Mouse (Mus musculus) midbrain, embryonic 16.5 days (tissue): ENCODE data around the gene S100a13. TPM values are rescaled to one million over a fixed set of nuclear protein-coding genes. Genes with fewer than 3 reads are reported as not detected.
A peak's percentile ranks its signal among the peaks of the same experiment; 100 is the strongest.

Experiments
- ATAC-seq: fragments of 200-750 bp; cut with Nextera tagmentation; 2 replicates; pipeline ENCODE4 v1.8.0; 2017; ENCODE audit warnings: moderate TSS enrichment
- H3K27ac ChIP-seq: fragments of 300-500 bp; sonication (generic); 2 replicates; pipeline ENCODE4 v1.5.1; 2014; ENCODE audit warnings: mild to moderate bottlenecking, low read length, mixed read lengths
- H3K27me3 ChIP-seq: fragments of 300-500 bp; sonication (generic); 2 replicates; pipeline ENCODE4 v1.6.1; 2014; ENCODE audit warnings: low read depth, low read length, mixed read lengths; ENCODE audit not compliant: control insufficient read depth, insufficient read depth
- H3K36me3 ChIP-seq: fragments of 300-500 bp; sonication (generic); 2 replicates; pipeline ENCODE4 v1.6.1; 2014; ENCODE audit warnings: mild to moderate bottlenecking, low read length, moderate library complexity, mixed read lengths; ENCODE audit not compliant: control insufficient read depth, insufficient read depth
- H3K4me1 ChIP-seq: fragments of 300-500 bp; sonication (generic); 2 replicates; pipeline ENCODE4 v1.6.1; 2014; ENCODE audit warnings: mild to moderate bottlenecking, low read length, mixed read lengths; ENCODE audit not compliant: control insufficient read depth, insufficient read depth
- H3K4me2 ChIP-seq: fragments of 300-500 bp; sonication (generic); 2 replicates; pipeline ENCODE4 v1.6.1; 2014; ENCODE audit warnings: mild to moderate bottlenecking, low read length, mixed read lengths
- H3K4me3 ChIP-seq: fragments of 300-500 bp; sonication (generic); 2 replicates; pipeline ENCODE4 v1.5.1; 2014; ENCODE audit warnings: low read depth, mild to moderate bottlenecking, low read length, moderate library complexity, mixed read lengths
- H3K9ac ChIP-seq: fragments of 300-500 bp; sonication (generic); 2 replicates; pipeline ENCODE4 v1.6.1; 2014; ENCODE audit warnings: low read depth, low read length, mixed read lengths
- H3K9me3 ChIP-seq: fragments of 300-500 bp; sonication (generic); replicated peaks from 2 replicates; pipeline ENCODE4 v1.6.1; 2014; ENCODE audit warnings: mild to moderate bottlenecking, low read length, mixed read lengths; ENCODE audit not compliant: control insufficient read depth, poor library complexity, severe bottlenecking
- WGBS: fragments of 180-500 bp; shearing (Covaris S2); extraction: QIAGEN DNeasy Blood & Tissue Kit; methylation state at CpG from one replicate; pipeline ENCODE4 v1.1.7; 2014; 5-methylcytosine and 5-hydroxymethylcytosine counted together
- polyA plus RNA-seq: library from polyadenylated mRNA; unstranded; fragments of >200 nt; fragmentation: Nextera tagmentation; extraction: Ambion mirVana; gene quantifications from 2 replicates; pipeline ENCODE4 v1.2.1, GENCODE M21; 2015

Gene S100a13
- polyA plus RNA-seq, 1 experiment from 2014 or later: 8.9 TPM

DNA sequence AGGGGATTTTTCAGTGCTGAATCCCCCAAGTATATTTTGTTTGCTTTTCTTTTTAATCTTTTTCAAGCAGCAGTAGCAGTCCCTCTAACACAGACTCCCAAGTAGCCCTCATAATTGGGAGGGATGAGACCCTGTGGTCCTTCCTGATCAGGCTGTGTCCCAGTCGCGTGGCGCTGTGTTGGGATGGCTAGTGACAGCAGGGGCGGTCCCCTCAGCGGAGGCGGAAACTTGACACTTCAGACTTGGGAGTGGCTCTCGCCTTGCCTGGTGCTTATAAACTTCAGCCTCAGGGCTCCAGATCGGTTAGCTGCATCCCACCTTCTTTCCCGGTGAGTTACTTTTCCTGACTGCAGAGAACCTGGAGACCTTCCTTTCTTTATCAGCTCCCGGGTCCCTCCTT, 456 bp downstream of the S100a13 start:
- ATAC-seq: no peak
- no peaks in the 10 kb centered on the region for H3K9me3 ChIP-seq
- H3K27me3 ChIP-seq: peaks cover 29% of the 10 kb centered on the region
- peaks cover 8% of the 10 kb centered on the region; the same call in 1 of the 2 replicates for H3K4me1 ChIP-seq
- H3K9ac ChIP-seq: peak overlapping the region; percentile 36
- H3K4me3 ChIP-seq: peak overlapping the region; percentile 30
- WGBS: under 1% methylated on average over 10 of the region's 10 CpGs
- H3K4me2 ChIP-seq: peak overlapping the region; percentile 57
- no peaks in the 10 kb centered on the region for H3K36me3 ChIP-seq
- no peak overlapping the region for H3K27ac ChIP-seq

DNA sequence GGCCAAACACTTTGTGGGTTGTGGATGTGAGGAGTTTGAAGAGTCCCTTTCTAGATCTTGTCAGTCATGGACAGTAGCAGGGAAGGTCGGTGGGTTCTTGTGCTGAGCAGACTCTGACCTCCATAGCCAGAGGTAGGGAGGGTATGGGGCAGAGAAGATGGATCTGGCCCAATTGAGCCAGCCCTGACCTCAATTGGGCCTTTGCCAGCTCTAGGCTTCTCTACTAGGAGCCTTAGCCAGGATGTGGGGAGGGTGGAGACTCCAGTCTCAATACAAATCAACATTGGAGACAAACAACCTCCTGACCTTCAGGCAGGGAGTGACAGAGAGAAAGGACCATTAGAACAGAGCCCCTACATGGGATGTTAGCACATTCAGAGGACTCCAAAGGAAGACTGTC, 1.0 kb downstream of the S100a13 start:
- H3K4me2 ChIP-seq: peak overlapping the region; percentile 57
- no peaks in the 10 kb centered on the region for H3K36me3 ChIP-seq
- no peak for ATAC-seq
- peak overlapping the region; percentile 30 for H3K4me3 ChIP-seq
- no peak overlapping the region for H3K9ac ChIP-seq
- H3K9me3 ChIP-seq: no peaks in the 10 kb centered on the region
- H3K4me1 ChIP-seq: peaks cover 7% of the 10 kb centered on the region; the same call in 1 of the 2 replicates
- H3K27ac ChIP-seq: no peak overlapping the region
- 50% methylated on average over 1 of the region's 1 CpGs for WGBS
- H3K27me3 ChIP-seq: peaks cover 29% of the 10 kb centered on the region

DNA sequence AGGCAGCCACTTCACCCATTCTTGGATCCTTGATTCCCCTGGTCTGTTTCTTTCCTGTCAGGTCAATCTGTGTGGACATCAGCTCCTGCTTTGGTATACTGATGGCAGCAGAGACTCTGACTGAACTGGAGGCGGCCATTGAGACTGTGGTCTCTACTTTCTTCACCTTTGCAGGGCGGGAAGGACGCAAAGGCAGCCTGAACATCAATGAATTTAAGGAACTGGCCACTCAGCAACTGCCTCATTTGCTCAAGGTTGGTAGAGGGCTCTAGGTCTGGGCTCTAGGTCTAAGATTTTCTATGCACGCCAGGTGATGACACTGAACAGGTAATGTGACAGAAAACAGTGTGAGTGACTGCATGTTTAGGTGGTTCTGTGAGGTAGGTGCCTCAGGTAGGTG, 1.6 kb downstream of the S100a13 start:
- H3K4me2 ChIP-seq: no peak overlapping the region
- H3K9ac ChIP-seq: no peak overlapping the region
- H3K9me3 ChIP-seq: no peaks in the 10 kb centered on the region
- no peaks in the 10 kb centered on the region for H3K36me3 ChIP-seq
- H3K4me3 ChIP-seq: no peak overlapping the region
- ATAC-seq: no peak
- peaks cover 7% of the 10 kb centered on the region; the same call in 1 of the 2 replicates for H3K4me1 ChIP-seq
- 88% methylated on average over 4 of the region's 4 CpGs for WGBS
- H3K27me3 ChIP-seq: peaks cover 29% of the 10 kb centered on the region
- no peak overlapping the region for H3K27ac ChIP-seq

DNA sequence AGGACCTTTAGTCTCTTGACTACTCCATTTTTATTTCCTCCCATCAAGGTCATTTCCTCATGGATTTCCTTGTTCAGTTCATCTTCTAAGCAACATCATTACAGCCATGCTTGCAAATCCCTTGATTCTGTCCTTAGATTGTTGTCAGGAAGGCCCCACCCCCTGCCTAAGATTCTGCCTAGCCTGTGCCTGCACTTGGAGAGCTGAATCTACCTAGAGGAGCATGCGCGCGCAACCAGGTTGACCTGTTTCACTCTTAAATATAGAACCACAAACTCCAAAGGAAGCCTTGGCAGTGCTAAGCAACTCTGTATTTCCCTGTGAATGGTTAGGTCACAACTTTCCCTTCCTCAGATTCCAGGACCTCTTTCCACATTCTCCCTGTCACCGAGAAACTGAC, 3.5 kb downstream of the S100a13 start:
- no peak for ATAC-seq
- no peak overlapping the region for H3K27ac ChIP-seq

GRCm38 (mm10) chr3:90525421-90525820, 11.2 kb downstream of the S100a13 start:
- WGBS: 69% methylated on average over 4 of the region's 4 CpGs
- no peak overlapping the region for H3K4me3 ChIP-seq
- H3K4me1 ChIP-seq: no peaks in the 10 kb centered on the region
- no peak overlapping the region for H3K27ac ChIP-seq
- H3K9me3 ChIP-seq: no peaks in the 10 kb centered on the region
- H3K4me2 ChIP-seq: no peak overlapping the region
- H3K27me3 ChIP-seq: no peaks in the 10 kb centered on the region
- no peaks in the 10 kb centered on the region for H3K36me3 ChIP-seq
- ATAC-seq: no peak
- H3K9ac ChIP-seq: no peak overlapping the region

More for the DNA sequence above, 3.5 kb downstream of the S100a13 start:
- peaks cover 23% of the 10 kb centered on the region for H3K27me3 ChIP-seq
- H3K36me3 ChIP-seq: no peaks in the 10 kb centered on the region
- peaks cover 7% of the 10 kb centered on the region; the same call in 1 of the 2 replicates for H3K4me1 ChIP-seq
- 93% methylated on average over 4 of the region's 4 CpGs for WGBS
- no peak overlapping the region for H3K4me3 ChIP-seq
- H3K9ac ChIP-seq: no peak overlapping the region
- no peaks in the 10 kb centered on the region for H3K9me3 ChIP-seq
- H3K4me2 ChIP-seq: no peak overlapping the region

DNA sequence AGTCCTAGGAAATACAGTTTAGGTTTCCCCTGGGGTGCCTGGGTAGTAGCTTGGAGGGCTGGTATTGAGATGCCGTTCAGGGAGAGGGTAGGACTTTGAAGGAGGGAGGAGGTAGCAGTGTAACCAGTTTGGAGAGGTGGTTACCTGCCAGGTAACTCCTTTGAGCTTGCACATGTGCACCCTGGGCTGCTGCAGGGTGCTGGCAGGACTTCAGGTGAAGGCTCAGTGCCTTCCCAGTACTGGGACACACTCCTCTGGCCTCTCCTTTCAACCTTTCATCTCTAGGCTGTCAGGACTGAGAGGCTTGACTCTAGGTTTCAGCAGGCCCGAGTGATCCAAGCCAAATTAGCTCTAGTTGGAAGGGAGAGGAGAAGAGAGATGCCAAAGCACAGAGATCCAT, 11.8 kb downstream of the S100a13 start:
- Histone ChIP-seq H3K9me3 (no peaks in the 10 kb centered on the region), H3K27ac (no peak overlapping the region), H3K4me3 (no peak overlapping the region), H3K9ac (no peak overlapping the region), H3K4me1 (no peaks in the 10 kb centered on the region), H3K36me3 (no peaks in the 10 kb centered on the region), H3K4me2 (no peak overlapping the region), H3K27me3 (no peaks in the 10 kb centered on the region)
- WGBS: 79% methylated on average over 2 of the region's 2 CpGs
- ATAC-seq: no peak

GRCm38 (mm10) chr3:90526580-90526979, 12.3 kb downstream of the S100a13 start, which contains the start of gene S100a14:
S100a14 (plus strand) TSS chr3:90526856.
- Histone ChIP-seq H3K36me3 (no peaks in the 10 kb centered on the region), H3K27me3 (no peaks in the 10 kb centered on the region), H3K4me1 (no peaks in the 10 kb centered on the region), H3K4me2 (no peak within 1 kb of the TSS), H3K9ac (no peak within 1 kb of the TSS), H3K9me3 (no peaks in the 10 kb centered on the region), H3K27ac (no peak within 1 kb of the TSS), H3K4me3 (no peak within 1 kb of the TSS)
- ATAC-seq: no peak
- 86% methylated on average over 5 of the region's 5 CpGs for WGBS

DNA sequence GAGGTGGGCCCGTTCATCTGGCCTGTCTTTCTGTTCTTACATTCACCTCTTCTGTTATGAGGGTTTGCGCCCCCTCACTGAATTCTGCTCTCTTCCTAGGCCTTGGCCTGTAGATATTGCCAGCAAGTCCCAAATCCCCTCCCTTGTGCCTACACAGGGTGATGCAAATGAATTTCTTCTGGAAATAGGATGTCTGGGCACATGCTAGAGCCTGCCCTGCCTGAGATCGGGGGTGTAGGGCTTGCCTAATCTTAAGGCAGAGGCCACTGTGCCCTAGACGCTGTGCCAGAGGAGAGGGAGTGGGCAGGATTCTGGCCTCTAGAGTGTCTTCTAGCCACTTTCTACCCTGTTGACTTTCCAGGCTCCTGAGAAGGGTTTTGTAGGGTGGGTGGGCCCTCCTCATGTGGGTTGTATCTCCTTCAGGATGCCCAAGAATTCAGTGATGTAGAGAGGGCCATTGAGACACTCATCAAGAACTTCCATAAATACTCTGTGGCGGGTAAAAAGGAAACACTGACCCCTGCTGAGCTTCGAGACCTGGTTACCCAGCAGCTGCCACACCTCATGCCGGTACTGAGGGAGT, 13.1 kb downstream of the S100a13 start:
- Histone ChIP-seq H3K4me2 (no peak overlapping the region), H3K9ac (no peak overlapping the region), H3K4me1 (no peaks in the 10 kb centered on the region), H3K27ac (no peak overlapping the region), H3K4me3 (no peak overlapping the region), H3K9me3 (no peaks in the 10 kb centered on the region), H3K27me3 (no peaks in the 10 kb centered on the region), H3K36me3 (no peaks in the 10 kb centered on the region)
- no peak for ATAC-seq
- 92% methylated on average over 7 of the region's 7 CpGs for WGBS

DNA sequence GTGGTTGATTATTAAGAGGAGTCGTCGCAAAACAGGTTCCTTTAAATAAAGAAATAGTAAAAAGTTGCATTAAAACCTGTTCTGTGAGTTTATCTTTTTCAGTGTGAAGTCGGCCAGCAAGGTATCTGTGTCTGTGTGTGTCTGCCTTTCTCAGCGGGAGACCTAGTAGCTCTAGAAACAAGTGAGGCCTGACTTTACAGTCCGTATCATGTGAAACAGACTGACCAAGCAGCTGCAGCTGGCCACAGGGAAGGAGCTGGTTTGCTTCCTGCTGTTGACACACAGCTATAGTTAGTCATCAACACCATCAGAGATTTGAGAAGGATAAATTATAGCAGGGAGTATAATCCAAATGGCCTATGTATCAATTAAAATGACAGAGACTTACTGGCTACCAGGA, 17.5 kb downstream of the S100a13 start:
- H3K4me1 ChIP-seq: no peaks in the 10 kb centered on the region
- no peaks in the 10 kb centered on the region for H3K9me3 ChIP-seq
- H3K4me3 ChIP-seq: no peak overlapping the region
- no peaks in the 10 kb centered on the region for H3K27me3 ChIP-seq
- H3K27ac ChIP-seq: no peak overlapping the region
- 80% methylated on average over 5 of the region's 5 CpGs for WGBS
- no peak overlapping the region for H3K9ac ChIP-seq
- ATAC-seq: no peak
- no peak overlapping the region for H3K4me2 ChIP-seq
- no peaks in the 10 kb centered on the region for H3K36me3 ChIP-seq
